8 mouse cellular contexts compared by ENCODE assay signal in genomic region chr5:149851011-149851410, GRCm38 (mm10).
DNase-seq lines count a peak whose midpoint lies in the region.

No protein-coding gene starts in this region.

- DNase-seq in 3134 (ENCODE audit: extremely low read depth, insufficient read length, low spot score) (peak; percentile 19), MN1 (ENCODE audit: low spot score) (peak; percentile 35)
- DNase-seq in cerebellum, adult 9-11 months: peak; percentile 28
- peak; percentile 75 to 84 for DNase-seq in frontal cortex, postnatal 36 days (ENCODE audit: low spot score in 2 of 2)
- DNase-seq in kidney, adult 8-10 months: peak; percentile 34 to 75
- peak; percentile 79 for DNase-seq in left cerebral cortex, postnatal 4 days
- peak; percentile 64 for DNase-seq in naive thymus-derived CD4-positive, alpha-beta T cell, adult 2 months (ENCODE audit: low read depth)
- DNase-seq in testis, postnatal 14 days (ENCODE audit: low spot score): peak; percentile 64

- intact Hi-C loops in left cerebral cortex, postnatal 4 days (cut with DNase I): no loop called here

Comparison
In these comparisons a context has a peak if more than half of its experiments do, and no peak if none do; other contexts are left out.
1. Peak in every context shown above with its lines: DNase-seq.
2. DNase-seq: peak in every context shown above with its lines; median percentile 80 in frontal cortex, postnatal 36 days; 79 in left cerebral cortex, postnatal 4 days; 64 in naive thymus-derived CD4-positive, alpha-beta T cell, adult 2 months; 64 in testis, postnatal 14 days; 54 in kidney, adult 8-10 months; 35 in MN1; 28 in cerebellum, adult 9-11 months; 19 in 3134.